Mouse (Mus musculus) MEL (cell line): ENCODE results near the gene Poldip2.

Experiments
- CTCF ChIP-seq, 3 experiments: IDR thresholded peaks in 2 of 3; conservative IDR thresholded peaks in 1 of 3; 2 replicates each; pipeline ENCODE4 v1.5.1; 2011 to 2012; ENCODE audit warnings: low read length in 3 of 3, low read depth in 2 of 3, mild to moderate bottlenecking in 2 of 3, improper control_type of control experiment in 1 of 3, inconsistent platforms in 1 of 3, mixed read lengths in 1 of 3, moderate library complexity in 1 of 3; ENCODE audit not compliant: control insufficient read depth in 1 of 3, insufficient read depth in 1 of 3, poor library complexity in 1 of 3, severe bottlenecking in 1 of 3
- MAFK ChIP-seq: IDR thresholded peaks from 2 replicates; pipeline ENCODE4 v1.6.1; 2011; ENCODE audit warnings: low read depth, mild to moderate bottlenecking, low read length, improper control_type of control experiment, borderline replicate concordance
- MAX ChIP-seq: IDR thresholded peaks from 2 replicates; pipeline ENCODE4 v1.6.1; 2011; ENCODE audit warnings: low read length, improper control_type of control experiment
- MYC ChIP-seq: IDR thresholded peaks from 2 replicates; pipeline ENCODE4 v1.6.1; 2011; ENCODE audit warnings: low read depth, mild to moderate bottlenecking, low read length, improper control_type of control experiment, moderate library complexity
- POLR2A ChIP-seq, 2 experiments: IDR thresholded peaks; 2 replicates each; pipeline ENCODE4 v1.6.1; 2011 to 2012; ENCODE audit warnings: low read length in 2 of 2, mild to moderate bottlenecking in 2 of 2, control low read depth in 1 of 2, improper control_type of control experiment in 1 of 2, low read depth in 1 of 2, moderate library complexity in 1 of 2; ENCODE audit not compliant: control insufficient read depth in 1 of 2, insufficient read depth in 1 of 2, poor library complexity in 1 of 2
- POLR2AphosphoS2 ChIP-seq: IDR thresholded peaks from 2 replicates; pipeline ENCODE4 v1.6.1; 2011; ENCODE audit warnings: low read length, improper control_type of control experiment
- POLR2AphosphoS5 ChIP-seq: IDR thresholded peaks from 2 replicates; pipeline ENCODE4 v1.6.1; 2012; ENCODE audit warnings: low read depth, borderline replicate concordance, mild to moderate bottlenecking, inconsistent platforms, low read length, moderate library complexity, mixed read lengths
- RAD21 ChIP-seq: IDR thresholded peaks from 2 replicates; pipeline ENCODE4 v1.6.1; 2011; ENCODE audit warnings: mild to moderate bottlenecking, low read depth, low read length, improper control_type of control experiment
- RCOR1 ChIP-seq: IDR thresholded peaks from 2 replicates; pipeline ENCODE4 v1.6.1; 2012; ENCODE audit warnings: low read depth, mild to moderate bottlenecking, inconsistent platforms, low read length, improper control_type of control experiment
- TCF12 ChIP-seq: IDR thresholded peaks from 2 replicates; pipeline ENCODE4 v1.6.1; 2014; ENCODE audit warnings: low read depth, mild to moderate bottlenecking, inconsistent platforms, low read length, improper control_type of control experiment, moderate library complexity
- USF1 ChIP-seq: IDR thresholded peaks from 2 replicates; pipeline ENCODE4 v1.6.1; 2014; ENCODE audit warnings: low read depth, mild to moderate bottlenecking, inconsistent platforms, low read length, improper control_type of control experiment, moderate library complexity
- ZC3H11A ChIP-seq: IDR thresholded peaks from 2 replicates; pipeline ENCODE4 v1.6.1; 2012; ENCODE audit warnings: low read depth, mild to moderate bottlenecking, inconsistent platforms, low read length, improper control_type of control experiment

- TF ChIP-seq CTCF (IDR thresholded peaks at IDR 0.05 in 2 of 3, conservative IDR thresholded peaks at IDR 0.05 in 1 of 3; ENCODE audit: control insufficient read depth in 1 of 3, insufficient read depth in 1 of 3, low read depth in 2 of 3, low read length in 3 of 3, poor library complexity in 1 of 3, severe bottlenecking in 1 of 3) (no peak), RCOR1 (no peak), POLR2AphosphoS2 (no peak), POLR2A (IDR thresholded peaks at IDR 0.05; ENCODE audit: control insufficient read depth in 1 of 2, insufficient read depth in 1 of 2, low read depth in 1 of 2, low read length in 2 of 2, poor library complexity in 1 of 2) (no peak), MAFK (no peak), TCF12 (no peak), MAX (no peak), MYC (no peak), RAD21 (no peak), USF1 (no peak), POLR2AphosphoS5 (no peak), ZC3H11A (no peak)
Measured at GRCm38 (mm10) chr11:78540358-78540757, 28.4 kb downstream of the Poldip2 start.
